Mouse (Mus musculus) liver, embryonic 15.5 days (tissue): ENCODE data around the gene Sipa1. TPM values are rescaled to one million over a fixed set of nuclear protein-coding genes. Genes with fewer than 3 reads are reported as not detected.
"Not testable (repeated sequence)": the region's sequence is repeated elsewhere in the genome, so short reads cannot be mapped to it uniquely, and the experiment has no call there.

Experiments
- ATAC-seq: fragments of 200-750 bp; cut with Nextera tagmentation; 2 replicates; pipeline ENCODE4 v1.8.0; 2017; ENCODE audit warnings: moderate number of reproducible peaks, mild to moderate bottlenecking, moderate library complexity; ENCODE audit not compliant: insufficient read depth
- H3K27ac ChIP-seq: fragments of 300-500 bp; sonication (generic); replicated peaks from 2 replicates; pipeline ENCODE4 v1.5.1; 2015; ENCODE audit warnings: mild to moderate bottlenecking, inconsistent platforms
- H3K27me3 ChIP-seq: fragments of 300-500 bp; sonication (generic); 2 replicates; pipeline ENCODE4 v1.6.1; 2015; ENCODE audit warnings: mild to moderate bottlenecking, inconsistent platforms
- H3K36me3 ChIP-seq: fragments of 300-500 bp; sonication (generic); replicated peaks from 2 replicates; pipeline ENCODE4 v1.6.1; 2015; ENCODE audit warnings: moderate library complexity, mild to moderate bottlenecking, inconsistent platforms
- H3K4me1 ChIP-seq: fragments of 300-500 bp; sonication (generic); replicated peaks from 2 replicates; pipeline ENCODE4 v1.6.1; 2015; ENCODE audit warnings: inconsistent platforms
- H3K4me2 ChIP-seq: fragments of 300-500 bp; sonication (generic); 2 replicates; pipeline ENCODE4 v1.6.1; 2015; ENCODE audit warnings: moderate library complexity, mild to moderate bottlenecking, inconsistent platforms
- H3K4me3 ChIP-seq: fragments of 300-500 bp; sonication (generic); replicated peaks from 2 replicates; pipeline ENCODE4 v1.5.1; 2015; ENCODE audit warnings: mild to moderate bottlenecking, inconsistent platforms
- H3K9ac ChIP-seq: fragments of 300-500 bp; sonication (generic); 2 replicates; pipeline ENCODE4 v1.6.1; 2015; ENCODE audit warnings: moderate library complexity, mild to moderate bottlenecking, inconsistent platforms
- H3K9me3 ChIP-seq: fragments of 300-500 bp; sonication (generic); replicated peaks from 2 replicates; pipeline ENCODE4 v1.6.1; 2016; ENCODE audit warnings: inconsistent platforms
- WGBS: fragments of 180-500 bp; shearing (Covaris S2); methylation state at CpG from one replicate; pipeline ENCODE4 v1.1.7; 2015; ENCODE audit warnings: mixed read lengths; ENCODE audit not compliant: insufficient replicate concordance; 5-methylcytosine and 5-hydroxymethylcytosine counted together
- polyA plus RNA-seq: library from polyadenylated mRNA; unstranded; fragments of >200 nt; fragmentation: Nextera tagmentation; extraction: Ambion mirVana; gene quantifications from 2 replicates; pipeline ENCODE4 v1.2.1, GENCODE M21; 2015

The Sipa1 gene
- polyA plus RNA-seq, 1 experiment from 2014 or later, result 28.2 TPM

DNA sequence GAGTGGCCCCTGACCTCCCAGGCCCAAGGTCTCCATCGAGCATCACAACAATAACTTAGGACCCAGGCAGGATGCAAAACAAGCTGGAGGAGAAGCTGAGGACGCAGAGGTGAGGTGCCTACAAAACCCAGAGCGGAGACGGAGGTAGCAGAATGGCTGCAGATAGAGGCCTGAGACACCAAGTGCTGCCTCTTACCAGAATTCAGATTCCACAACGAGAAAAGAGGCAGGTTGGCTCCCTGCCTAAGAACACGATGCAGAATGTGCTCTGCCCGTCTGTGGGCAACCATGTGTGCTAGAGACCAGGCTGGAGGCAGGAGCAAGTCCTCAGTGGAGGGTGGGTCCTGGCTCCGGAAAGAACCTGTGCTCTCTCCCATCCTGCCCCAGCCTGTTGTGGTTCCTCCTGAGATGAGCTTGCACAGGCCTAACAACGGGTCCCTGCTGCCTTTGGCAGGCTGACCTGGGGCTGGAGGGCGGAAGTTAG, 29.4 kb upstream of the Sipa1 start:
- peak overlapping the region; percentile 90; the same call in 1 of the 2 replicates for H3K9ac ChIP-seq
- 58% methylated on average over 10 of the region's 10 CpGs for WGBS
- peak overlapping the region; percentile 95 for H3K27ac ChIP-seq

DNA sequence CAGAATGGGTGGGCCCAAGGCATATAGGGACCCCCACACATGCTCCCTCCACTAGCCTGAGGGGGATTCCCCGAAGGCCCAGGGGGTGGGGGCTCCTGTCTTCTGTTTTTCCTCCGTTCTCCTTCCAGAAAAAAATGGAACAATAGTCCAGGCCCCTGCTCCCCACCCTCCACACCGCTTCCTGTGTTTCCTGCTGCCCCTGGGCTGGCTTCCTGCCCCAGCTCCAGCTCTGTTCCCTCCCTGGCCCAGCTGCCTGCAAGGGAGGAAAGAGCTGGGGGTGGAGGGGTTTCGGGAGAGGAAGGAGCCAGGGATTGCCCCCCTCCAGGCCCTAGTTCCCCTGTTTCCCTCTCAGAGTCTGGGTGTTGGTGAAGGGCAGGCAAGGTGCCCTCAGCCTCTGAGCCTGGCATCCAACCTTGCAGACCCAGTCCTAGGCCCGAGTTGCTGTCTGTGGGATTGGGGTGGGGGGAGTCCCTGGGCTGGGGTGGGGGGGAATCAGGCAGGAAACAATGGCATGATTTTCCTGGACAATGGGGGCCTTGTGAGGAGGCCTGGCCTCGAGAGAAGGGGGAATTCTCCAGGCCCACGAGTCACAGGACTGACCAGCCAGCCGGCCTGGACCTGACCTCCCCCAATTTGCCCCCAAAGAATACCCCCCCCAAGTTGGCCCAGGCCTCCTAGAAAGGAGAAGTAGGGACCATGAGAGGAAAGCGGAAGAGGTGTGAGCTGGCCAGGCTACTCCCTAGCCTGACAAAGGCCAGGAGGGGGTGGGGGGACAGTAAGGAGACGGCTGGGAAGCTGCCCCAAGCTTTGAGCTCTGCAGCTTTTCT, 28.8 kb upstream of the Sipa1 start:
- peak overlapping the region; percentile 90; the same call in 1 of the 2 replicates for H3K9ac ChIP-seq
- 38% methylated on average over 10 of the region's 10 CpGs for WGBS
- peaks cover 58% of the 10 kb centered on the region for H3K4me1 ChIP-seq
- peak overlapping the region; percentile 84 for H3K4me3 ChIP-seq
- peak overlapping the region; percentile 95 for H3K27ac ChIP-seq
- no peaks in the 10 kb centered on the region for H3K9me3 ChIP-seq
- no peaks in the 10 kb centered on the region for H3K27me3 ChIP-seq
- H3K36me3 ChIP-seq, result peaks cover 67% of the 10 kb centered on the region
- peak overlapping the region; percentile 99 for H3K4me2 ChIP-seq
- ATAC-seq, result no peak

More for the DNA sequence above, 29.4 kb upstream of the Sipa1 start:
- peaks cover 73% of the 10 kb centered on the region for H3K36me3 ChIP-seq
- no peak for ATAC-seq
- no peaks in the 10 kb centered on the region for H3K9me3 ChIP-seq
- peaks cover 52% of the 10 kb centered on the region for H3K4me1 ChIP-seq
- H3K4me2 ChIP-seq, result peak overlapping the region; percentile 99
- no peaks in the 10 kb centered on the region for H3K27me3 ChIP-seq
- H3K4me3 ChIP-seq, result peak overlapping the region; percentile 84

DNA sequence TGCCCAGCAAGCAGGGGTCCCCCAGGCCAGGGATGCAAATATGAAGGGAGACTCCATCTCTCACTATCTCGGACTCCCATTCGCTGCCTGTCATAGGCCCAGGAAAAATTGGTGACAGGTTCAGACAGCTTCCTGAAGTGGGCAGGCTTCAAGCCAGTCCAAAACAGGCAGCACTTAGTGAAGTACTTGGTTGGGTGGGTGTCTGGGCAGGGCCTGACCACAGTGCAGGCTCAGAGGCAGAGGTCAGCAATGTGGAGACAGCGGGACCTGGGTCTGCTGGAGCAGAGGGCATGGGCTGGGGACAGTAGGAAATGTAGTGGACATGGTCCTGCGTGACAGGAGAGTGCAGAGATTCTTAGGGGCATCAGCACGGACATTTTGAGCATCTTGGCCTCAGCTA, 28.1 kb upstream of the Sipa1 start:
- H3K27me3 ChIP-seq, result no peaks in the 10 kb centered on the region
- WGBS, result 49% methylated on average over 5 of the region's 5 CpGs
- H3K36me3 ChIP-seq, result peaks cover 62% of the 10 kb centered on the region
- peak overlapping the region; percentile 84 for H3K4me3 ChIP-seq
- ATAC-seq, result no peak
- peak overlapping the region; percentile 99 for H3K4me2 ChIP-seq
- H3K4me1 ChIP-seq, result peaks cover 65% of the 10 kb centered on the region
- H3K9ac ChIP-seq, result peak overlapping the region; percentile 90; the same call in 1 of the 2 replicates
- peak overlapping the region; percentile 95 for H3K27ac ChIP-seq
- no peaks in the 10 kb centered on the region for H3K9me3 ChIP-seq

DNA sequence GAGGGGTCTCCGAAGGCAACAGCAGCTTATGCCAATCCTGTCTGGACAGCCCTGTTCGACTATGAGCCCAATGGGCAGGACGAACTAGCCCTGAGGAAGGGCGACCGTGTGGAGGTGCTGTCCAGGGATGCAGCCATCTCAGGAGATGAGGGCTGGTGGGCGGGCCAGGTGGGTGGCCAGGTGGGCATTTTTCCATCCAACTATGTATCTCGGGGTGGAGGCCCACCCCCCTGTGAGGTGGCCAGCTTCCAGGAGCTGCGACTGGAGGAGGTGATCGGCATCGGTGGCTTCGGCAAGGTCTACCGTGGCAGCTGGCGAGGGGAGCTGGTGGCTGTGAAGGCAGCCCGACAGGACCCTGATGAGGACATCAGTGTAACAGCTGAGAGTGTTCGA, 26.8 kb upstream of the Sipa1 start:
- peak overlapping the region; percentile 99 for H3K4me2 ChIP-seq
- peaks cover 78% of the 10 kb centered on the region for H3K4me1 ChIP-seq
- peaks cover 61% of the 10 kb centered on the region for H3K36me3 ChIP-seq
- H3K27ac ChIP-seq, result peak overlapping the region; percentile 95
- H3K9me3 ChIP-seq, result no peaks in the 10 kb centered on the region
- ATAC-seq, result no peak
- H3K9ac ChIP-seq, result peak overlapping the region; percentile 90
- H3K4me3 ChIP-seq, result peak overlapping the region; percentile 84
- H3K27me3 ChIP-seq, result no peaks in the 10 kb centered on the region
- WGBS, result 41% methylated on average over 15 of the region's 15 CpGs

DNA sequence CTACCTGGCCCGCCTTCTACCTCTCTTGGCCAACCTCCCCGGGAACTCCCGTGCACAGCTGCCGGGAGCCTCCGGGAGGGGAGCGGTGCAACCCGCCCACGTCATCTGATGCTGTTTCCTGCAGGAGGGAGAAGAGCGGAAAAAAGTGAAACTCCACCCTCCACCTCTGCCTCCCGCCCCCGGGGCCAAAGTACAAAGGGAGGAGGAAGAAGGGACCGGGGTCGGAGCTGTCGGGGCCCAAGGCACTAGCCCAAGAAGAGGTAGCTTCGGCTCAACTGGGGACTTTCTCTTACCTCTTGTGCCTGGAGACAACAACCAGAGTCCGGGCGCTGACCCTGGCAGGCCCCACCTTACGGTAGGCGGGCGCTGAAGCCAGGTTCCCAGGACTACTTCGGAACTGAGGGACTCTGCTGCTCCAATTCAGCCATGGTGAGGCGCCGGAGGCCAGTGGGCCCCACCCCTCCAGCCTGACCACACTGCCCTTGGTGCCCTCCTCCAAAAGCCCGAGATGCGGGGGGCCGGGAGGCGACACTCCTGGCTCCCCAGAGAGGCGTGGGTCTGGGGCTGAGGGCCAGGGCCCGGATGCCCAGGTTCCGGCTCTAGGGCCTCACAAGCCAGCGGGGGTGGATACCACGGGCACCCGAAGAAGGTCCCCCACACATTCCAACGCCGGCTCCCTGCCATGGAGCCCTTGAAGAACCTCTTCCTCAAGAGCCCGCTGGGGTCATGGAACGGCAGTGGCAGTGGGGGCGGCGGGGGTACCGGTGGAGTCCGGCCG, 26.2 kb upstream of the Sipa1 start:
- Histone ChIP-seq H3K27me3 (no peaks in the 10 kb centered on the region), H3K4me3 (peak overlapping the region; percentile 84), H3K36me3 (peaks cover 61% of the 10 kb centered on the region), H3K9me3 (no peaks in the 10 kb centered on the region), H3K4me1 (peaks cover 84% of the 10 kb centered on the region), H3K27ac (peak overlapping the region; percentile 95), H3K9ac (peak overlapping the region; percentile 90), H3K4me2 (peak overlapping the region; percentile 99)
- peak; percentile 69 for ATAC-seq
- 4% methylated on average over 42 of the region's 42 CpGs for WGBS

DNA sequence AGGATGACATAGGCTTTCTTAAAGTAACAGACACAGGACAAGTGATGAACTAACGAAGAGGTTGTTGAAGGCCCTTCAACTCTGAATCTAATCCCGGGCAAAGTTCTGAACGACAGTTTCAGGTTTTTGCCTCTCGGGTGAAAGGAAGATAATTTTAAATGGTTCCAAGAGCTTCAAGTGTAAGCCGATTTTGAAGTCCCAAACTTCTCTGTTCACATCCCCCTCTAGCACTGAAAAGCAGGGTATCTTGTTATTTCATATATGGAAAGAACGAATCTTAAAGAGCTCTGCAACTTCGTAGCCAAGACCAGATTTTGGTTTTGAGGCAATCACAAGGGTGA, 25.6 kb upstream of the Sipa1 start:
- peak overlapping the region; percentile 90 for H3K9ac ChIP-seq
- peak overlapping the region; percentile 84 for H3K4me3 ChIP-seq
- no peaks in the 10 kb centered on the region for H3K9me3 ChIP-seq
- peaks cover 86% of the 10 kb centered on the region for H3K4me1 ChIP-seq
- WGBS, result under 1% methylated on average over 7 of the region's 7 CpGs
- H3K27me3 ChIP-seq, result no peaks in the 10 kb centered on the region
- H3K36me3 ChIP-seq, result peaks cover 62% of the 10 kb centered on the region
- peak overlapping the region; percentile 95 for H3K27ac ChIP-seq
- peak overlapping the region; percentile 99 for H3K4me2 ChIP-seq
- ATAC-seq, result no peak

DNA sequence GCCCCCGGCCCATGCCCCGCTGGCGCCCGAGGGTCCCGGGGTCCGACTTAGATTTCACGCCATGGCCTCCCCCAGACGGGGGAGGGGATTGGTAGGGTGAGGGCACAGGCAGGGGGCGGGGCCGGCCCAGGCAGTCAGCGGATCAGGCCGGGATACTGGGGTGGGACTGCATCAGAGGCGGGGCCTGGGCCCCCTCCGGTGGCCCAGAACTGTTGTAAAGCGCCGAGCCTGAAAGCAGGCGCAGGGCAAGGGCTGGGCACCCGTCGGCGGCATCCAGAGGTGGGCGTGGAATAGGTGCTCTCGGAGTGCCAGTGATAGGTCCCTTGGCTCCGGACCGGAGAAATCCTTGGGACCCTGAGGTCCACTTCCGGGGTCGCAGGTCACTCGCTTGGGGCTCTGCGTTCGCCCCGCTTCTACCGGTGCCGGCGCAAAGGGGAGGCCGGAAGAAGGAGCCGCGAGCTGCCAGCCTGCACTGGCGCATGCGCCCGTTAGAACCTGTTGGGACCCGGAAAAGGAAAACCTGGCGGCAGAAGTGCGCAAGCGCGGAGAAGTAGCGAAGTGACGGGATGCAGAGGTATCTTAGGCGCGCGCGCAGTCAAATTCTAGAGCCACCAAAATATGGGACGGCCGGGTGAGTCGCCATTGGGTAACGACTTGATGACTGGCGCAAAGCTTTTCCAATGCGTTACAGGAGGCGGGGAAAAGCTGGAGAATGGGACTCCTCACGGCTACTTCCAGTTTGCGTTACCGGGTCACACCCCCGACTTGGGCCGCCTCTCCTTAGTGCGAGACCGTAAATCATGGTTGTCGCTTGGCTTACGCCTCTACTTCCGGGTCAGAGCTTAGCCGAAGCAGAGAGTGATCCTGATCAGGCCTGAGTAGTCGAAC, 24.9 kb upstream of the Sipa1 start, which contains the start of the genes Map3k11 and Pcnx3:
Gene Map3k11, plus strand, starts transcription at position 543 of the 888 bp plus-strand sequence.
Gene Pcnx3, minus strand, starts transcription at position 709 of the 888 bp plus-strand sequence.
- ATAC-seq, result peak; percentile 82
- H3K36me3 ChIP-seq, result peaks cover 62% of the 10 kb centered on the region
- H3K27me3 ChIP-seq, result no peaks in the 10 kb centered on the region
- H3K9ac ChIP-seq, result peak within 1 kb of the TSS; percentile 90
- WGBS, result under 1% methylated on average over 69 of the region's 69 CpGs
- H3K4me3 ChIP-seq, result peak within 1 kb of the TSS; percentile 84
- peaks cover 82% of the 10 kb centered on the region for H3K4me1 ChIP-seq
- H3K27ac ChIP-seq, result peak within 1 kb of the TSS; percentile 95
- no peaks in the 10 kb centered on the region for H3K9me3 ChIP-seq
- H3K4me2 ChIP-seq, result peak within 1 kb of the TSS; percentile 99

DNA sequence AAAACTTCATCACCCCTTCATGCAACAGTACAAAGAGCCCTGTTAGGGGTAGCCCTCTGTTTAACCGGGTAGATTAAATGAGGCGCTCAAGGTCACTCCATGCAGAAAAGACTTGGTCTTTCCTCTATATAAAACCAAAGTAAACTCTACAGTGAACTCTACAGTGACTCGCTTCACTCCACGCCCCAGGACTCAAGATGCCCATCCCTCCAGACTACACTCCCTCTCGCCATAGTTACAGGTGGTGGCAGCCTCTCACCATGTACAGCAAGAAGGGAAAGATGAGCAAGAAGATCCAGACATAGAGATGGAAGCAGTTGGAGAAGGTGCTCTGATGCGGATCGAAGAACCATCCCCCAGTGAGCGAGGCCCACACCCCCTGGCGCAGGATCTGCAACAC, 24.2 kb upstream of the Sipa1 start:
- peak overlapping the region; percentile 99 for H3K4me2 ChIP-seq
- peak overlapping the region; percentile 84 for H3K4me3 ChIP-seq
- no peak for ATAC-seq
- H3K27ac ChIP-seq, result peak overlapping the region; percentile 95
- H3K9ac ChIP-seq, result peak overlapping the region; percentile 90
- H3K9me3 ChIP-seq, result no peaks in the 10 kb centered on the region
- H3K4me1 ChIP-seq, result peaks cover 75% of the 10 kb centered on the region
- H3K27me3 ChIP-seq, result no peaks in the 10 kb centered on the region
- H3K36me3 ChIP-seq, result peaks cover 62% of the 10 kb centered on the region
- 22% methylated on average over 9 of the region's 9 CpGs for WGBS

DNA sequence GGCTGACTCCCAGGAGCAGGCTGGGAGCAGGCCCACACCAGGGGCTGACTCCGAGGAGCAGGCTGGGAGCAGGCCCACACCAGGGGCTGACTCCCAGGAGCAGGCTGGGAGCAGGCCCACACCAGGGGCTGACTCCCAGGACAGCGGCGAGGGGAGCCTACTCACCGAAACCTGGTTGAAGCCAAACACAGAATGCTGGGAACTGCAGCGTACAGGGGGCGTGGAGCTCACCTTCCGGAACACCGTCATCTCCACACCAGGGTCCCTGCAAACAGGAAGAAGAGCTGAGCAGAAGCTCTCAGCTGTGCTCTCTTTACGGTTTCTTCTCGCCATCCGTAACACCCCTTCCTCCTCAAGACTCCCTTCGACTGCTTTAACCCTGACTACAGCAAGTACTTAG, 23.4 kb upstream of the Sipa1 start:
- not testable (repeated sequence) for H3K9me3 ChIP-seq, ATAC-seq, H3K27me3 ChIP-seq
- Histone ChIP-seq H3K36me3 (peaks cover 63% of the 10 kb centered on the region), H3K9ac (peak overlapping the region; percentile 90), H3K4me1 (peaks cover 67% of the 10 kb centered on the region), H3K4me2 (peak overlapping the region; percentile 99), H3K27ac (peak overlapping the region; percentile 95), H3K4me3 (peak overlapping the region; percentile 84)
- WGBS, result 83% methylated on average over 12 of the region's 12 CpGs

DNA sequence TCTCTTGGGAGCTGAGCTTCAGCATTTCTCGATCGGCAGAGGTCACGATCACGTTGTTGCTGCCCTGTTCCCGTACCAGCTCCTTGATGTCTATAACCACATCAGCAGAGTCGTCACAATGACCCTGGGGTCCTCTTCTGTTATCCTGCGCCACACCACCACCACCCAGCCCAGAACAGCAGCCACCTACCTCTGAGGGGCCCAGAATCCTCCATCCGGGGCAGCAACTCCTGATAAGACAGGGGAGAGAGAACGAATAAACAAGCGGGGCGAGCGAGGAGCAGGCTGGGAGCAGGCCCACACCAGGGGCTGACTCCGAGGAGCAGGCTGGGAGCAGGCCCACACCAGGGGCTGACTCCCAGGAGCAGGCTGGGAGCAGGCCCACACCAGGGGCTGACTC, 22.9 kb upstream of the Sipa1 start:
- Histone ChIP-seq H3K4me1 (peaks cover 62% of the 10 kb centered on the region), H3K9ac (peak overlapping the region; percentile 42; the same call in 1 of the 2 replicates), H3K27ac (peak overlapping the region; percentile 95), H3K4me3 (peak overlapping the region; percentile 27), H3K36me3 (peaks cover 63% of the 10 kb centered on the region), H3K4me2 (peak overlapping the region; percentile 99), H3K27me3 (no peaks in the 10 kb centered on the region), H3K9me3 (no peaks in the 10 kb centered on the region)
- no peak for ATAC-seq
- 37% methylated on average over 13 of the region's 13 CpGs for WGBS
